In the genomic region with DNA sequence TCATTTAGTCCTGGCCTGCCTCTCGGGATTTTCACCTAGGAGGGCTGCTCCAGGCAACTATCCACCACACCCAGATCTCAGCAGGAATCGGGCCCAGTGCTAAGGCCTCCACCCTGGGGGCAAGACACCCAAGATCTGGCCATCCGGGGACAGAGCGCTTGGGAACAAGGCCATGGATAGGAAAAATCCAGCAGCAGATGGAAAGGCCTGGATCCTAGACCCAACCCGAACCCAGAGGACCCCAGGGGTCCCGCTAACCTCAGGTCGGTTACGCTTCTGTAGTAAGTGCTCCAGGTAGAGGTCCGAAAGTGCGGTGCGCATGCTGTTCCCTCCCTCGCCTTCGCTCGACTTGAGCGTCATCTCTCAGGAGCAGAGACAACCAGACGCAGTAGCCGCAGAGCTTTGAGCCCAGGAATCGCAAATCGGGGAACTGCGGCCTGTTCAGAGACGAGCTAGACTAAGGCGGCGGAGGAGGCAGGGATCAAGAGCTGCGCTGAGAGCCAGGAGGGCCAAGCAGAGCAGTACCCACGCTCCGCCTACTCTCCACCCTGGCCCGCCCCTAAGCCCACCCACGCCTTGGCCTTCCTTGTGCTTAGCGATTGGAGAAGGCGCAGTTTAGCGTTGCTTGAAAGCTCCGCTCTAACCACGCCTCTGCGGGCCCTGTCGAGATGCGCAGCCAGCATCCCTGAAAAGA, we compare ENCODE assay signal across 8 mouse cellular contexts. TPM values are rescaled to one million over a fixed set of nuclear protein-coding genes. Genes with fewer than 3 reads are reported as not detected.
DNase-seq lines count a peak whose midpoint lies in the region; ATAC-seq and TF ChIP-seq lines count a peak whose summit lies in the region.

Gene Mpp1, minus strand, starts transcription at position 550 of the 694 bp plus-strand sequence.

- peak within 1 kb of the TSS; percentile 62 for H3K4me2 ChIP-seq in hindbrain, postnatal 0 days (ENCODE audit: low read depth, low read length)

- no peak for TF ChIP-seq CTCF in gastrocnemius, adult 2 months (IDR thresholded peaks at IDR 0.05)
- no peak for TF ChIP-seq CTCF in hindbrain, postnatal 0 days (IDR thresholded peaks at IDR 0.05; ENCODE audit: low read depth)
- no peak for TF ChIP-seq CTCF in left cerebral cortex, adult 2 months (IDR thresholded peaks at IDR 0.05)

- H3K36me3 ChIP-seq in hindbrain, postnatal 0 days (ENCODE audit: insufficient read depth, low read length) = no peaks in the 10 kb centered on the region

- peak; percentile 96 for ATAC-seq in common myeloid progenitor, adult 5-6 weeks (replicated peaks; ENCODE audit: low read depth, poor library complexity, severe bottlenecking)
- ATAC-seq in hindbrain, postnatal 0 days = peak; percentile 99
- ATAC-seq in megakaryocyte, adult 5-6 weeks (ENCODE audit: poor library complexity, severe bottlenecking) = peak; percentile 93

- no peaks in the 10 kb centered on the region for H3K4me1 ChIP-seq in hindbrain, postnatal 0 days (ENCODE audit: insufficient read depth, low read length)

- H3K27me3 ChIP-seq in hindbrain, postnatal 0 days (ENCODE audit: insufficient read depth, low read length) = no peaks in the 10 kb centered on the region

- WGBS in hindbrain, postnatal 0 days = 29% methylated on average over 36 of the region's 36 CpGs

- peak; percentile 95 for DNase-seq in ZHBTc4 (ENCODE audit: low read depth, low spot score)
- peak; percentile 86 for DNase-seq in gastrocnemius, adult 2 months
- peak; percentile 83 for DNase-seq in hindbrain, postnatal 0 days (ENCODE audit: low spot score)
- peak; percentile 57 to 65 for DNase-seq in left cerebral cortex, adult 2 months (ENCODE audit: extremely low spot score in 1 of 2, low spot score in 2 of 2)
- peak; percentile 59 to 67 for DNase-seq in right cerebral cortex, adult 2 months (ENCODE audit: low spot score in 2 of 2)
- DNase-seq in urinary bladder, postnatal 14 days (ENCODE audit: low spot score) = peak; percentile 80

- H3K9me3 ChIP-seq in hindbrain, postnatal 0 days (ENCODE audit: low read length) = no peaks in the 10 kb centered on the region

- intact Hi-C loops in gastrocnemius, adult 2 months (cut with DNase I) = loop anchor here (5.0 kb wide), 1 partner anchor 252 kb away; the partner anchor contains the start of genes F8 and Fundc2
- intact Hi-C loops in left cerebral cortex, adult 2 months (cut with DNase I) = loop anchor here (2.0 kb wide), 1 partner anchor 250 kb away; no protein-coding TSS in a partner anchor

- peak within 1 kb of the TSS; percentile 81 for H3K4me3 ChIP-seq in gastrocnemius, adult 2 months
- peak within 1 kb of the TSS; percentile 48 for H3K4me3 ChIP-seq in hindbrain, postnatal 0 days (ENCODE audit: low read length)
- peak within 1 kb of the TSS; percentile 55 for H3K4me3 ChIP-seq in left cerebral cortex, adult 2 months

- peak within 1 kb of the TSS; percentile 58 for H3K9ac ChIP-seq in hindbrain, postnatal 0 days (replicated peaks; ENCODE audit: low read length)

- peak within 1 kb of the TSS; percentile 87 for H3K27ac ChIP-seq in gastrocnemius, adult 2 months
- peak within 1 kb of the TSS; percentile 60 for H3K27ac ChIP-seq in hindbrain, postnatal 0 days
- peak within 1 kb of the TSS; percentile 85 for H3K27ac ChIP-seq in left cerebral cortex, adult 2 months

RNA-seq across cellular contexts. Expression of gene Mpp1, which starts in this region (rescaled TPM):
- total RNA-seq in common myeloid progenitor, adult 5-6 weeks (2017) = 36.8 and 38.4 TPM in 2 replicates
- total RNA-seq in gastrocnemius, adult 2 months (2021) = 10 to 100 TPM; 11.8 to 12.2 TPM
- 19.4 and 22.4 TPM in 2 replicates for total RNA-seq in hindbrain, postnatal 0 days (2014; rRNA removed)
- polyA plus RNA-seq in hindbrain, postnatal 0 days (2015; fragmentation: Nextera tagmentation; extraction: Ambion mirVana) = 23.2 TPM in 2 replicates
- 10 to 100 TPM; 30.4 to 33.8 TPM for total RNA-seq in left cerebral cortex, adult 2 months (2021)
- 95.3 and 104 TPM in 2 replicates for total RNA-seq in megakaryocyte, adult 5-6 weeks (2015)
- total RNA-seq in megakaryocyte, adult 5-6 weeks (2017) = 88.8 and 97.8 TPM in 2 replicates

Comparison
In these comparisons a context has a peak if more than half of its experiments do, and no peak if none do; other contexts are left out.
1. Peak in every context shown above with its lines: DNase-seq, ATAC-seq, H3K4me3 ChIP-seq and H3K27ac ChIP-seq.